Mouse (Mus musculus) embryo, embryonic 11 days (tissue): ENCODE measurements around the gene Olfr1395.
"Not testable (repeated sequence)": the region's sequence is repeated elsewhere in the genome, so short reads cannot be mapped to it uniquely, and the experiment has no call there.

Source experiments
- DNase-seq: peaks from one replicate; pipeline ENCODE4 v3.0.0-alpha.2; 2015

Olfr1395 gene

GRCm38 (mm10) chr11:49176047-49176779 is 34.1 kb downstream of the Olfr1395 start:
- not testable (repeated sequence) for DNase-seq

GRCm38 (mm10) chr11:49183172-49183571 is 41.1 kb downstream of the Olfr1395 start:
- DNase-seq: no peak

GRCm38 (mm10) chr11:49186452-49186851 is 44.4 kb downstream of the Olfr1395 start:
- DNase-seq: no peak

- DNase-seq: no peak
These were observed 44.9 kb downstream of the Olfr1395 start, which contains the start of gene Btnl9 for GRCm38 (mm10) chr11:49186955-49187488. Gene Btnl9, minus strand, starts transcription at chr11:49187159.

- no peak for DNase-seq
These were observed 45.6 kb downstream of the Olfr1395 start for GRCm38 (mm10) chr11:49187701-49188100.

GRCm38 (mm10) chr11:49189737-49190136 is 47.7 kb downstream of the Olfr1395 start:
- peak; percentile 64 for DNase-seq

- DNase-seq: no peak
These were observed 49.0 kb downstream of the Olfr1395 start for GRCm38 (mm10) chr11:49191083-49191482.

GRCm38 (mm10) chr11:49194771-49195170 is 52.7 kb downstream of the Olfr1395 start:
- DNase-seq: not testable (repeated sequence)

GRCm38 (mm10) chr11:49195819-49196322 is 53.8 kb downstream of the Olfr1395 start:
- no peak for DNase-seq
